Mouse (Mus musculus): Measurements from ENCODE around the gene Zc3h12a. TPM values are rescaled to one million over a fixed set of nuclear protein-coding genes. Genes with fewer than 3 reads are reported as not detected.

The Zc3h12a gene
- polyA plus RNA-seq (2015; fragmentation: Nextera tagmentation; extraction: Ambion mirVana): 0.14 and 0.19 TPM in 2 replicates

- Histone ChIP-seq H3K9ac (replicated peaks) (peak within 1 kb of the TSS; percentile 45), H3K9me3 (no peaks in the 10 kb centered on the region), H3K4me3 (peak within 1 kb of the TSS; percentile 59), H3K27me3 (peaks cover 4% of the 10 kb centered on the region; the same call in 1 of the 2 replicates), H3K27ac (replicated peaks) (no peak within 1 kb of the TSS), H3K4me2 (replicated peaks) (peak within 1 kb of the TSS; percentile 96), H3K4me1 (peaks cover 13% of the 10 kb centered on the region), H3K36me3 (no peaks in the 10 kb centered on the region)
- under 1% methylated on average over 62 of the region's 62 CpGs for WGBS
- peak; percentile 83 for ATAC-seq (replicated peaks)
These were observed at the start of gene Zc3h12a for GRCm38 (mm10) chr4:125127305-125128084. Gene Zc3h12a (minus strand): TSS chr4:125127840.

- 68% methylated on average over 13 of the region's 13 CpGs for WGBS
- ATAC-seq (replicated peaks): no peak
- Histone ChIP-seq H3K27me3 (no peaks in the 10 kb centered on the region), H3K9ac (replicated peaks) (no peak overlapping the region), H3K9me3 (no peaks in the 10 kb centered on the region), H3K36me3 (no peaks in the 10 kb centered on the region), H3K4me3 (no peak overlapping the region), H3K27ac (replicated peaks) (no peak overlapping the region), H3K4me1 (no peaks in the 10 kb centered on the region), H3K4me2 (replicated peaks) (no peak overlapping the region)
These were observed 49.1 kb upstream of the Zc3h12a start for GRCm38 (mm10) chr4:125176639-125177165.

DNA sequence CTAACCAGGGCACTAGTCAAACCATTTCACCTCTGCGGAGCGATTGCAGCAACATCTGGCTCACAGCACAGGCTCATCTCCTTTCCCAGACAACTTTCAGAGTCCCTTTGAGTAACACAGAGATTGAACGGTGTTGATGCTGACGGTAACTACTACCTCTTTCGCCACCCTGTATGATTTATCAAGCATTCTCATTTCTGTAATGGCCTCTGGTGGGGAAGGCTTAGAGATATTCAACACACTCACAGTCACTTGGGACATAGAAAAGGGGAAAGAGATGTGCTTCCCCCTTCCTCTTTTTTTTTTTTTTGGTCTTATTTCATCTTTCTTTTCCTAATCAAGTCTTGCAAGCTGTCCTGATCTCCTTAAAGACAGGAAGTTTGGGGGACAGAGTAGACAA lies 48.5 kb upstream of the Zc3h12a start:
- Histone ChIP-seq H3K36me3 (no peaks in the 10 kb centered on the region), H3K9me3 (no peaks in the 10 kb centered on the region), H3K4me2 (replicated peaks) (no peak overlapping the region), H3K9ac (replicated peaks) (no peak overlapping the region), H3K4me3 (no peak overlapping the region), H3K27ac (replicated peaks) (no peak overlapping the region), H3K4me1 (no peaks in the 10 kb centered on the region), H3K27me3 (no peaks in the 10 kb centered on the region)
- WGBS: 93% methylated on average over 5 of the region's 5 CpGs
- ATAC-seq (replicated peaks): no peak

DNA sequence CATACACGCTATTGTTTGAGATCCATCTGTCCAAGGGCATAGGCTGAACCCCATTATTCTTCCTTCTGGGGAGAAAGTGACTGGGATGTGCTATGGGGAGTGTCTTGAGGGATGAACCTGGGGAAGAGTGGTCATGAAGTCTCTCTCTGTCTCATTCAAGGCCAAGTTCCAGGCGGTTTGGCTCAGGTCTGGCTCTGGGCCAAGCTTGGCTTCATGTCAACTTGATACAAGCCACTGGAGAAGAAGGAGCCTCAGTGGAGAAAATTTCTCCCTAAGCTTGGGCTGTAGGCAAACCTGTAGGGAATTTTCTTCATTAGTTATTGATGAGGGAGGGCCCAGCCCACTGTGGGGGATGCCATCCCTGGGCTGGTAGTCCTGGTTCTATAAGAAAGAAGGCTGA lies 48.0 kb upstream of the Zc3h12a start:
- WGBS: 45% methylated on average over 2 of the region's 2 CpGs
- no peak for ATAC-seq (replicated peaks)

DNA sequence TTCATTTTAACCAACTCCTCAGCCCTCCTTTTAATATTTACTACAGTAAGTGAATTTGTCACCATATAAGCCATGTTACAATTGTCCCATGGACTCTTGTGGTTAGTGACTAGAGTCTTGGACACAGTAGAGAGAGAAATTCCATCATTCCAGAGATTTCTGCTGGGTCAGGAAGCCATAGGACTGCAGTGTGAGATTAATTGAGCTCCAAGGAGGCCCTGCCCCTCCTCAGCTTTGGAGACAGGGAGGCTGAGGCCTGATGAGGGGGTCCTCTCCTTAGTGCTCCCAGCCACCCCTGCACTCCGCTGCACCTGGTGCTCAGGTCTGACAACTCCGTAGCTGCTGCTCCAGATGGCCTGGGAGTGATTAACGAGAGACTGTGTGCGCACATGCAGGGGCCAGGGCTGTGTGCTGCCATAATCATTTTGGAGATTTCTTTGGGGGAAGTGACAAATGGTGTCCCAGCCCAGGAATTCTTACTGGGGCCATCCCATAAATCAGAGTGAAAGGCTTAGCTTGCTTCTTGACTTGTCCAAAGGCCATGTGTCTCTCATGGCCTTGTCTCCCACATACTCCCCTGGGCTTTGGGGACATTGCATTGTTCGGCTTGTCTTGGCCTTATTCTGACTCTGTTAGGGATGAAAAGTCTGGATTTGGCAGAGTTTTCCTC lies 47.0 kb upstream of the Zc3h12a start:
- no peak overlapping the region for H3K4me2 ChIP-seq (replicated peaks)
- H3K4me3 ChIP-seq: no peak overlapping the region
- no peak overlapping the region for H3K9ac ChIP-seq (replicated peaks)
- WGBS: 70% methylated on average over 5 of the region's 5 CpGs
- ATAC-seq (replicated peaks): no peak
- no peaks in the 10 kb centered on the region for H3K36me3 ChIP-seq
- H3K4me1 ChIP-seq: no peaks in the 10 kb centered on the region
- no peak overlapping the region for H3K27ac ChIP-seq (replicated peaks)
- H3K9me3 ChIP-seq: no peaks in the 10 kb centered on the region
- no peaks in the 10 kb centered on the region for H3K27me3 ChIP-seq

More for the DNA sequence above, 48.0 kb upstream of the Zc3h12a start:
- H3K9ac ChIP-seq (replicated peaks): no peak overlapping the region
- H3K27me3 ChIP-seq: no peaks in the 10 kb centered on the region
- no peak overlapping the region for H3K27ac ChIP-seq (replicated peaks)
- H3K4me3 ChIP-seq: no peak overlapping the region
- no peaks in the 10 kb centered on the region for H3K36me3 ChIP-seq
- H3K4me2 ChIP-seq (replicated peaks): no peak overlapping the region
- no peaks in the 10 kb centered on the region for H3K4me1 ChIP-seq
- H3K9me3 ChIP-seq: no peaks in the 10 kb centered on the region

- Histone ChIP-seq H3K27ac (replicated peaks) (no peak overlapping the region), H3K4me2 (replicated peaks) (no peak overlapping the region), H3K9ac (replicated peaks) (no peak overlapping the region), H3K4me3 (no peak overlapping the region), H3K9me3 (no peaks in the 10 kb centered on the region), H3K36me3 (no peaks in the 10 kb centered on the region), H3K27me3 (no peaks in the 10 kb centered on the region), H3K4me1 (no peaks in the 10 kb centered on the region)
- ATAC-seq (replicated peaks): no peak
- WGBS: 42% methylated on average over 5 of the region's 5 CpGs
These were observed 45.5 kb upstream of the Zc3h12a start for GRCm38 (mm10) chr4:125173150-125173549.

- no peaks in the 10 kb centered on the region for H3K9me3 ChIP-seq
- ATAC-seq (replicated peaks): no peak
- H3K4me1 ChIP-seq: no peaks in the 10 kb centered on the region
- H3K36me3 ChIP-seq: no peaks in the 10 kb centered on the region
- H3K4me2 ChIP-seq (replicated peaks): no peak overlapping the region
- no peaks in the 10 kb centered on the region for H3K27me3 ChIP-seq
- WGBS: 87% methylated on average over 13 of the region's 13 CpGs
- H3K9ac ChIP-seq (replicated peaks): no peak overlapping the region
- no peak overlapping the region for H3K4me3 ChIP-seq
- H3K27ac ChIP-seq (replicated peaks): no peak overlapping the region
These were observed 45.1 kb upstream of the Zc3h12a start for GRCm38 (mm10) chr4:125172736-125173135.

DNA sequence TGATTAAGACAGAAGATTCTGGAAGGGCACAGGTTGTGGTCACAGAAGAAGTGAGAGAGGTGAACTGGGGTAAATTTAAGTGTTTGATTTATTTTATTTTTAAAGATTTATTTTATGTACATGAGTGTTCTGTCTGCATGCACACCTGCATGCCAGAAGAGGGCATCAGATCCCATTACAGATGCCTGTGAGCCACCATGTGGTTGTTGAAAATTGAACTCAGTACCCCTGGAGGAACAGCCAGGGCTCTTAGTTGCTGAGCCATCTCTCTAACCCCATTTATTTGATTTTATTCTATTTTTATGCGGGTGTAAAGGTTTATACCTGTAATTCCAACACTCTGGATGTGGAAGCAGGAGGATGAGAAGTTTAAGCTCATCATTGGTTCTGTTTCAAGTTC lies 40.1 kb upstream of the Zc3h12a start:
- H3K4me1 ChIP-seq: no peaks in the 10 kb centered on the region
- H3K9me3 ChIP-seq: no peaks in the 10 kb centered on the region
- no peaks in the 10 kb centered on the region for H3K36me3 ChIP-seq
- H3K27ac ChIP-seq (replicated peaks): no peak overlapping the region
- WGBS: 79% methylated on average over 1 of the region's 1 CpGs
- H3K4me3 ChIP-seq: no peak overlapping the region
- no peak overlapping the region for H3K9ac ChIP-seq (replicated peaks)
- H3K27me3 ChIP-seq: no peaks in the 10 kb centered on the region
- ATAC-seq (replicated peaks): no peak
- no peak overlapping the region for H3K4me2 ChIP-seq (replicated peaks)

- ATAC-seq (replicated peaks): no peak
- no peak overlapping the region for H3K27ac ChIP-seq (replicated peaks)
- no peak overlapping the region for H3K9ac ChIP-seq (replicated peaks)
- no peaks in the 10 kb centered on the region for H3K36me3 ChIP-seq
- H3K9me3 ChIP-seq: no peaks in the 10 kb centered on the region
- no peak overlapping the region for H3K4me3 ChIP-seq
- H3K27me3 ChIP-seq: peaks cover 6% of the 10 kb centered on the region; the same call in 1 of the 2 replicates
- H3K4me1 ChIP-seq: peaks cover 6% of the 10 kb centered on the region
- 86% methylated on average over 6 of the region's 6 CpGs for WGBS
- H3K4me2 ChIP-seq (replicated peaks): no peak overlapping the region
These were observed 37.2 kb upstream of the Zc3h12a start for GRCm38 (mm10) chr4:125164861-125165260.

DNA sequence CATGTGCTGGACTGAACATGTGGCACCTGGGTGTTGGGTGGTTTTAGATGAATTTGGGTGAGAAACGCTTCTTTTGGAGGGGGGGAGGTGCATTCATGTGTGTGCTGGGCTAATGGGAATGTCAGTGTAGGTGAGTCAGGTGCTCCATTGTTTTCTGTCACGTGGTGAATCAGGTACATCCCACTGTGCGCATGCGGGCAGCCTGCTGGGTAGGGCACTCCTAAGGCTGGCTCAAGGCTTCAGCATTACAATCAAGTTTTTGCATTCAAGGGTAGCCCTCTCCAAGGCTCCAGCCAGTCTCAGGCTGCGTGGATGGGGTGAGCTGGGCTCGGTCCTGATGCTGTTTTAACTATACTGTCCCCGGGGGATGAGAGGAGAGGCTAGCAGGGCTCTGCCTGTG lies 35.1 kb upstream of the Zc3h12a start:
- no peaks in the 10 kb centered on the region for H3K9me3 ChIP-seq
- H3K4me3 ChIP-seq: no peak overlapping the region
- ATAC-seq (replicated peaks): no peak
- no peaks in the 10 kb centered on the region for H3K36me3 ChIP-seq
- no peak overlapping the region for H3K9ac ChIP-seq (replicated peaks)
- H3K4me2 ChIP-seq (replicated peaks): no peak overlapping the region
- H3K27ac ChIP-seq (replicated peaks): no peak overlapping the region
- 53% methylated on average over 7 of the region's 7 CpGs for WGBS
- H3K27me3 ChIP-seq: peaks cover 6% of the 10 kb centered on the region; the same call in 1 of the 2 replicates
- peaks cover 18% of the 10 kb centered on the region for H3K4me1 ChIP-seq

DNA sequence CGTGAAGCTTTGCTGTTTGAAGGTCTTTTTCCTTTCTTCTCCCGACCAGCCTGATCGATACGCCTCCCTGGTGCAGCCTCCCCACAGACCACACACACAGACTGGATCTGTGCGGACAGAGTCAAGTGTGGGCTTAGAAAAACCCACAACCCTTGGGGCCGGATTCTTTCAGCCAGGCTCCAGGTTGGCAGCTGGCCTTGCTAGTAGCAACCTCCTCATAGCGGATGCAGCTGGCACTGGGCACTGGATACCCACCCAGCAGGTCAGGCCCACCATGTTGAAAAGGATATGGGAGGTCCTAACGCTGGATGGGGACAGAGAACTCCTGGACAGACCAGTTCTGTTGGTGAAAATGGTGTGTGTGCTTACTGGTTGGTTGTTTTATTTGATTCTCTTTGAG lies 33.8 kb upstream of the Zc3h12a start:
- Histone ChIP-seq H3K27me3 (peaks cover 6% of the 10 kb centered on the region; the same call in 1 of the 2 replicates), H3K27ac (replicated peaks) (no peak overlapping the region), H3K36me3 (no peaks in the 10 kb centered on the region), H3K4me2 (replicated peaks) (no peak overlapping the region), H3K4me1 (peaks cover 18% of the 10 kb centered on the region), H3K4me3 (no peak overlapping the region), H3K9ac (replicated peaks) (no peak overlapping the region), H3K9me3 (no peaks in the 10 kb centered on the region)
- ATAC-seq (replicated peaks): no peak
- WGBS: 42% methylated on average over 8 of the region's 8 CpGs

DNA sequence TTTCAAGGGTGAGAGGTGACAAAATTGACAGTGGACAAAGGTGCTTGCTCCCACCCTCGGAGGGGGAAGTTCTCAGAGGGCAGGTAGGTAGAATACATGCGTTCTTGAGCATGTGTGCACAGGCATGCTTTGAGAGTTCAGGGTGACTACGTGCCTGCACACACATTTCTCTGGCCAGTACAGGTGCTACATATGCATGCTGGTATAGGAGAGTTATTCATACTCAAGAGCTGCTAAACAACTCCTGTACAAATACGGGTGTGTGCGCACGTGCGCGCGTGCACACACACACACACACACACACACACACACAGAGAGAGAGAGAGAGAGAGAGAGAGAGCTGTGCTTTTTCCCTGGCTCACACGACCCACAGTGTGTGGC lies 33.3 kb upstream of the Zc3h12a start:
- peaks cover 6% of the 10 kb centered on the region; the same call in 1 of the 2 replicates for H3K27me3 ChIP-seq
- H3K9me3 ChIP-seq: no peaks in the 10 kb centered on the region
- no peak for ATAC-seq (replicated peaks)
- H3K36me3 ChIP-seq: no peaks in the 10 kb centered on the region
- H3K27ac ChIP-seq (replicated peaks): no peak overlapping the region
- H3K9ac ChIP-seq (replicated peaks): no peak overlapping the region
- no peak overlapping the region for H3K4me3 ChIP-seq
- 68% methylated on average over 10 of the region's 10 CpGs for WGBS
- H3K4me2 ChIP-seq (replicated peaks): peak overlapping the region; percentile 38; the same call in 1 of the 2 replicates
- H3K4me1 ChIP-seq: peaks cover 18% of the 10 kb centered on the region
